Mouse (Mus musculus) bone marrow macrophage, adult 2 months (primary cell): ENCODE data around the gene Sfxn4.

ENCODE experiments used
- CTCF ChIP-seq: IDR thresholded peaks from 2 replicates; pipeline ENCODE4 v1.5.1; 2012; ENCODE audit warnings: low read depth, mild to moderate bottlenecking, low read length, moderate library complexity
- POLR2A ChIP-seq: IDR thresholded peaks from 2 replicates; pipeline ENCODE4 v1.6.1; 2012; ENCODE audit warnings: mild to moderate bottlenecking, low read depth, low read length, borderline replicate concordance

- TF ChIP-seq CTCF (no peak), POLR2A (no peak; the same call in 1 of the 2 replicates)
Measured at GRCm38 (mm10) chr19:60790551-60791161, 70.6 kb downstream of the Sfxn4 start, which contains the start of gene Eif3a.
